Mouse (Mus musculus) T-helper 1 cell (primary cell): ENCODE results near the gene Pcyt1a.
"Not testable (repeated sequence)": the region's sequence is repeated elsewhere in the genome, so short reads cannot be mapped to it uniquely, and the experiment has no call there.

Source experiments
- in situ Hi-C: fragments of 300-600 bp; cut with MboI, MseI; formaldehyde crosslinking; loops from one replicate; pipeline ENCODE4 v1.15.1; 2025; ENCODE audit warnings: high pct_unique_total_duplicates

Pcyt1a gene

DNA sequence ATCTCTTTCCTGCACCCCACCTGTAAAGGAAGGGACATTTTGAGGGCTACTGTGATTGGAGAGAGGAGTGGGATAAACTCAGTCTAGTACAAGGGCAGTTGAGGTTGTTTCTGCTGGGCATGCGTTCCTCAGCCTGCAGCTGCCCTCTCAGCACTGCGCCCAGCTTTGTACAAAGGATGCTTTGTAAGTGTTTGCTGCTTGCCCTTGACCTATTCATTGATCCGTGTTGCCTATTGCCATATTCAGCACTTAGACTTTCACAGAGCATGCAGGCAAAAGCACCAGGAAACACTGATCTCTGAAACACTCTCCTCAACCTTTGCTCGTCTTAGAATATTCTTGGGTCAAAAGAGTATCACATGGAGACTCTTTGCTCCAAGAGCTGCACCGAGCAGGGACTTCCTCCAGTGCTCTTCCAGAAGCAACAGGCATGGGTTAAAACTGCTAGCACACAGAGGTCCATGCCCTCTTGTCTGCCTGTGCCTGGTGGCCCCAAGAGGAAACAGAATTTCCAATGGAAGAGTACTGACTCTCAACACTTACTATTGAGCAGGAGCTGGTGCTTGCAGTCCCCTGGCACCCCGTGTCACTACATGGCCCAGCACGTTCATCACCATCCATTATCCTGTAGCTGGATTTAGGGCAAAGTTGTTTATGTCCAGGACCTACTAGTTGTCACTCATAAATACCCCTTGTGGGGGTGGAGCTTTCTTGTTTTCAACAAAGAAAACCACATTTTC is 41.7 kb downstream of the Pcyt1a start:
- in situ Hi-C loops, result loop anchor here (5.0 kb wide), 1 partner anchor 90 kb away; no protein-coding TSS in a partner anchor

DNA sequence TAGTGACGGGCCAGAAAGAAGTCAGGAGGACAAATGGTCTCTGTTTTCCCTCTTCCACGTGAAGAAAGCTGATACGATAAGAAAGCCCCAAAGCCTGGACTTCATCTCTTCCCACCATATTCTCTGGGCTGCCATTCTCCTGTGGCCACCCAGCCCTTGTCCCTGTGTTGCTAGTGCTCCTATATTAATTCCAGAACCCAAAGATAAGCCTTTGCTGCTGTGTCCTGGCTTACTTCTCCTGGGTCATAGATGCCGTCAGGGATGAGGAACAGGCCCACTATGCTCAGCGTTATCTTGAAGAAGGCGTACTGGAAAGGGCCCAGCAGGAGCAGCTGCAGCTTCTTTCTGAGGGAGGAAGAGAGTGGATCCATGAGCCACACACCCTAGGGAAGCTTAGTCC is 46.6 kb downstream of the Pcyt1a start:
- in situ Hi-C loops, result no loop called here

DNA sequence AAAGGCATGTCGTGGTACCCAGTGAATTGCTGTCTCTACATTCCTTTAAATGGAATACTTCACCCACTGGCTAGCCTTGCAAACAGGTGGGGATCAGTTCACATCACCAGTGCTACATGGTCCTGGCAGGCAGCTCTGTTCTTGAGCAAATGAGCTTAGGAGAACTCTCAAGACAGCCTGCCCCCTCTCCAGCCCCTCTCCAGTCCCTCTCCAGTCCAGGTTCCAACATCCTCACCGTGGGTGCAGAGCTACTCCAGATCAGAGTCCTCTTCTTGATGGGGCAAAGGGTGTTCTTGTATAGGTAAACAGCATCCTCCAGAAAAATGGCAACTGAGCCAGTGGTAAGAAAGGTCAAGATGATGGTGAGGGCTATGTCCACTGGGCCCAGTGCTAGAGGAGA is 48.7 kb downstream of the Pcyt1a start:
- in situ Hi-C loops, result no loop called here

DNA sequence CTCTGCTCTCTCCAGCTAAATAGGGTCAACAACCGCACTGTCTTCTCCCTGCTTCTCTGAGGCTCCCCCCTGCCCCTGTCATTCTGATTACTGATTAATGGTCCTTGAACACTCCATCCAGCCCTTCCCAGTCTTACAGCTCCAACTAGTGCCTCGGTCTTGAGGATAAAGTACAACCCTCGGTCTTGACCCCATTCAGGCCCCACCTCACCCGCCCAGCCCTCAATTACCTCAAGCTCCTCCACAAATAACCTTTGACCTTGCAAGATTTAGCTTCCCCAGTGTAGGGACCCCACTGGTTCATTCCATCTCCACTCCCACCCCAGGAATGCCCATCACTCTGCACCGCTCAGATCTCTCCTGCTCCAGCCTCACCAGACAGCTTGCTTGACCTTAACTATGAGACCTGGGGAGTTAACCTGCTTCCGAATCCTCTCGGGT is 53.7 kb downstream of the Pcyt1a start:
- in situ Hi-C loops, result no loop called here

DNA sequence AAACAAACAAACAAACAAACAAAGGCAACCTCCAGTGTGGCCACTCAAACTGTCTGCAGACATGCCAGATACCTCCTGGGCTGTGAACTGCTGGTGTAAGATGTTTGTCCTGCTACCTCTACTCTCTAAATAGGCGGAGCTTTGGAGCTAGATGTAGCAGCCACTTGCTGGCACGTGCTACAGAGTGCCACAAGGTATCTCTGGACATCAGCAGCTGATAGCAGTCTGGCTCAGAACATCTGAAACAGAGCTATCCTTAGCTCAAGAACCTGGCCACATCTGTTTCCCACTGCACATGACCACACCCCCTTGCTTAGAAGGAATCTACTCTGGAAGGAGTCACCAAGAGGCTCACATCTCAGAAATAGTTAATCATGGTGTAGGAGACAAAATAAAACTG is 54.5 kb downstream of the Pcyt1a start:
- in situ Hi-C loops, result no loop called here

DNA sequence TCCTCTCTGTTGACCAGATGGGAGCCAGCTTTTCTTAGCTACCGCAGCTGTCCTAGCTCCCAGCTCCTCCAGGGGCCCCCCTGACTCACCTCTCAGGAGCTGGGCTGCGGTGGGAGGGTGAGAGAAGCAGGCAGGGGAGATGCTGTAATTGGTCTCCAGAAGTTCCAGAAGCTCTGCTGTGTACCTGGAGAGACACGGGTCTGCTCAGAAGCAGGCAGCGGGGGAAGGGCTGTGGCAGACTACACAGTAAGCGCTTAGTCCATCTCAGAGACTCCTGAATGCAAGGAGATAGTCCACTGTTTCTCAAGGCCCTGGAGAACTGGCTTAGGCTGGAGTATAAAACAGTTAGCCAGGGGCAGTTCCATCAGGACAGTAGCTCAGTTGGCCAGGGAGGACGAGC is 55.3 kb downstream of the Pcyt1a start:
- in situ Hi-C loops, result no loop called here

DNA sequence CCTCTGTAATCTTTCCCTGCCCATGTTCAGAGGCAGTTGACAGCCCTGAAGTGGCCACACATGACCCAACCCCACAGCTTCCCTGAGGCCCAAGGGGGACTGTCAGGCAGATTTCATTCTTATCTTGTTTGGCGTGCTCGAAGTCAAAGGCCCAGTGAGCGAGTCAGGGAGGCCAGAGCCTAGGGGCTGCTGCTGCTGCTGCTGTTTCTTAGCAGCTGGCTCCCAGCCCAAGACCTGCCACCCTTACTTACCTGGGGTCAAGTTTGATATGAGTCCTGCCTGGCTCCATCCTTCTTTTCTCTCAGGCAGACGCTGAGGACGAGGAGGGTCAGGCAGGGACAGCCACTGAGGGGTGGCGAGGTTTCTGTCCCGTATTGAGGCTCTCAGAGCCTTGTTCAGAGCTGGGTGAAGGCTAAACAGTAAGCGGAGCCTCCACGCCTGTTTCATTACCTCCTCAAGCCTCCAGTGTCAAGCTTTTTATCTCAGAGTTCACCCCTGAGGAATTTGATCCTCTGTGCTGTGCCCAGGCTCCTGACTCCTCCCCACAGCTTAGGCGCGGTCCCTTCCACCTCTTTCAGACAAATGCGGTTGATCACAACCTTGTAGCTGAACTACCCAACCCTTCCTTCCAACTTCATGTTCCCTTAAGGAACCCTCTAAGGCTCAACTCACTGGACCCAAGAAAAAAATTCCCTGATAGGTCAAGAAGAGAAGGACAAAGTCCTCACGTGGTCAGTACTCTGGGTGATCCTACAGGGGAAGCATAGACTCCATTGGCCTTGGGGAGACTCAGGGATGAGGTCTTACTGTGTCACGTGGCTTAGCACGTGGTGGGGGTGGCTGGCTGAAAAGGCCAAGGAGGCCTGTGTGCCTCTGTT is 56.8 kb downstream of the Pcyt1a start, which contains the start of gene Slc51a:
TSS of gene Slc51a (minus strand) at position 646 of the 878 bp plus-strand sequence.
- in situ Hi-C loops, result no loop called here

DNA sequence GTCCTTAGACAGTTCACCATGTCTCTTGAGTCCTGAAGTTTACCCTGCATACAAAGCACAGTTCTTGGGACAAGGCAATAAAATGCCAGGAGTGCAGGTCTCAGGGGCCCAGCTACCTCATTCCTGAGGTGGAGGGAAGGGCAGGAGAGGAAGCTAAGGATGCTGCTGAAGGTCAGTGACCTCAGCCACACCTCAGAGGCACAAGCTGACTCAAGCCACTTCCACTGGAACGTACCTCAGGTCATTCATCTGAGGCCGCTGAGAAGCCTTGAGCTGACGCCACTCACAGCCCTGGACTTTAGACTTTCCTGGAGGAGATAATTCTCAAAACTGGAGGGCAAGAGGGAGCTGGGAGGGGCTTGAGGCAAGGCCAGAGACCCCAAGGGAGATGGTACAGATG is 58.2 kb downstream of the Pcyt1a start:
- in situ Hi-C loops, result no loop called here

DNA sequence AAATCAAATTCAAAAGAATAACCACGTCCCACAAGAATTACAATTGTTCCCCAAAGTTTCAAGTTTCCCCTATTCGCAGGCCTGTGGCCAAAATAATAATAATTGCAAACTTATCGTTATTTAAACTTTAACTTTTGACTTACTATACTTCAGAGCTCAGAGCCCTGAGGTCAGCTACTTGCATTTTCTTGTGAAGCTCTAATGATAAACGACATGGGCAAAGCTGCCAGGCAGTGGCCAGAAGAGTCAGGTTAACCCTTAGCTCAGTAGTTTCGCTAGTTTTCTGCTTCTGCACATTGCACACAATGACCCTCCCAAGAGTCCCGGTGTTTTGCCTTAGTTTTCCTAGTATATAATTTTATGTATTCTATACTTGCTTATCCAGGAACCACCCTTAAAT is 63.6 kb downstream of the Pcyt1a start:
- in situ Hi-C loops, result not testable (repeated sequence)

DNA sequence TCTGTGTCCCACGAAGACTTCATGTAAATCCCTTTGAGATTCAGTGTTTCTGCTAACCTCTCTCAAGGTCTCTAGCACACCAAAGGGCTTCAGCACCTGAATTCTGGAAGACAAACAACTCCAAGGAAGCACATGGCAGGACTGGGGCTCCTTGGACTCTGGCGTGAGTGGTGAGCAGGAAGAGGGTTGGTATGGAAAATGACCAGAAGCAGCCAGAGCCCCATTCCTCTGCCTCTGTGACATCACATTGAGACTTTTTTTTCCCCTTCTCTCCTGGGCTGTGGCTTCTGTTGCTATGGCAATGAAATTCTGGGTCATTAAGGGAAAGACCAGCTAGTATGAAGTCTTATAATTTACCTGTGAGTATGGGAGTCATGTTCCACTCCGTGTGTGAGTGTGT is 65.2 kb downstream of the Pcyt1a start, which contains the start of gene Zdhhc19:
TSS of gene Zdhhc19 (plus strand) at position 301 of the 400 bp plus-strand sequence.
- in situ Hi-C loops, result no loop called here

DNA sequence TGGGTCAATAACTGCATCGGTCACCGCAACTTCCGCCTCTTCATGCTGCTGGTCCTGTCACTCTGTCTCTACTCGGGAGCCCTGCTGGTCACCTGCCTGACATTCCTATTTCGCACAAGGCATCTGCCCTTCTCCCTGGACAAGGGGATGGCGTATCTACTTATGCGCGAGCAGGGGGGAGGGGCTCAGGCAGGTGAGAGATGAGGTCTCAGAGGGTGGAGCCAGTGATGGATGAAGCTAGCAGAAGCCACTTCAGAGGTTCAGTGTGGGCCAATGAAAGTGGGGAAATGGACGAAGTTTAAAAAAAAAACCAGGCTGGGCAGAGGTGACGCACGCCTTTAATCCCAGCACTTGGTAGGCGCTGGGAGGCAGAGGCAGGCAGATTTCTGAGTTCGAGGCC is 68.3 kb downstream of the Pcyt1a start:
- in situ Hi-C loops, result no loop called here

DNA sequence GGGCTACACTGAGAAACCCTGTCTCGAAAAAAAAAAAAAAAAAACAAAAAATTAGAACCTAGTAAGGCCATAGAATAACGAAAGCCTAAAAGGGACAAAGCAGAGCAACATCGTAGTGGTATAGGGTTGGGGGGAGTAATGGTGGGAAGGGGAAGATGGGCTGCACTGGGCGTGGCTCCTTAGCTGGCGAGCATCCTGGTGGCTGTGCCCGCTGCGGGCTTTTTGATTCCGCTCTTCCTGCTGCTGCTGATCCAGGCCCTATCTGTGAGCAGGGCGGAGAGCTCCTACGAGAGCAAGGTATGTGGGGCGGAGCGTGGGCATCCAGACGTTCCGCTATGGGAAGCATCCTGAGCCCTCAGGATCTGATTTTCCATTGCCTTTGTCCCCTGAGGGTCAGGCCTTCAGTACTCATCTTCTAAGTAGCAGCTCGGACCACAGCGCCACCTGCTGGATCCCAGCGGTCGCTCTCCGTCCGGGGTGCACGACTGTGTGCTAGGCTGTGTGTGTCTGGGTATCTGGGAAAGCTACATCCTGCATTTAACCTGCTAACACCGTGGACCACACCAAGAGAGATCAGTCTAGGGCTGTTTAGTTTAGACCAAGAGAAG is 68.8 kb downstream of the Pcyt1a start:
- in situ Hi-C loops, result no loop called here

DNA sequence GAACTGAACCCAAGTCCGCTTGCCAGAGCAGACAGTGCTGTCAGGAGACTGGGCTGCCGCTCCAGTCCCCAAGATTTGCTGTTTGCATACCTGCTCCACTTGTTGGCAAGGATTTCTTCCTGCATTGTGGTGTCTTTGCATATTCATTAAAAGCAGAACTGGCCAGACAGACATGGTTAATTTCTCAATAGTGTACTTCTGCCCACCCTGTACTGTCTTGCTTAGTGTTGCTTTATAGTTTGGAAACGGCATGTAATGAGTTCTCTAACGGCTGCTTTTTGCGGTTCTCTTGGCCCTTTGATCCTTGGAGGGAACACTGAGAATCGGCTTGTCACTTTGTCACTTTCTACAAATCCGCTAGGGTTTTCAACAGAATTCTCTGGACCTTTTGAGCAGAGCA is 70.7 kb downstream of the Pcyt1a start:
- in situ Hi-C loops, result no loop called here

DNA sequence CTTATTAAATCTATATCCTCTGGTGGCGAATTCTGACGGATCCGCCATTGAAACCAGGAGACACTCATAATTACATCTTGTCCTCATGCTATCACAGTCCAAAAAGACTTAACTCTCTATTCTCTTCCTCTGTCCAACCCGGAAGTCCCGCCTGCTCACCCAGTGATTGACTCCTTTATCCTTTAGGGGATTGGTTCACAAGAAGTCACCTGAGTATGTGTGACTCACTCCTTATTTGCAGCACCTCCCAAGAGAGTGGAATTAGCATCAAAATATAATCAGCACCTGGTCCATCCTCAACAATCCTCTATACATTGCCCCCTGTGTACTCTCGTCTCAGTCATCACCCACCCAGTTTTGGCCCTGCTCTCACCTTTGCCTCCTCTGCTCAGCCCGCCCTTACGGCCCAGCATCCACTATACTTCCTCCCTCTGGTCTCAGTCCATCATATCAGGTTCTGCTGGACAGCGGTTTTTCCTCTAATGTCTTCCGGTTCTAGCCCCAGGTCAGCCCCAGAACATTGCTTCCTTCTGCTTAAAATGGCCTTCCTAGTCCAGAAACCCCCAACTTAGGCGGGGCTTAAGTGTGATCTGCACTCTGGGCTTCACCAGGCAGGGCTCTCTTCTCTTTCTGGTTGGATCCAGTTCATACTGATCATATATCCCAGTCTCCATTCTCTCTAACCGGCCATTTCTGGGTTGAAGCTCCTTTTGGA is 72.1 kb downstream of the Pcyt1a start:
- in situ Hi-C loops, result no loop called here

DNA sequence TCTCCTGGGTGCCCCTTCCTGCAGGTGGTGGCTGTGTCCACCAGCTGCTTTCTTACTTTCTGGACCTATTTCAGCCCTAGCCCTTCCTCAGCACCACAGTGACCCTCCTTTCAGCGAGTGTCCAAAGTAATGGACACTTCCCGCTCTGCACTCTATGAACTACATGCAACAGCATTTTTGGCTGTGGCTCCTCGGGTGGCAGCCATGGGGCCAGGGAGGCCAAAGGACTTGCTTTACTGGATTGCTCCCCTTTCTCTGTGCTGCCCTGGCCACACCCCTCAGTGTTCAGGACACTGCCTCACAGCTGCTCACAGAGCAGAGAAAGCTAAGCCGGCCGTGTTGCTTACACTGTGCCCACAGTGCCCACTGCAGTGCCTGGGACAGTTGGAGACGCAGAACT is 72.9 kb downstream of the Pcyt1a start:
- in situ Hi-C loops, result no loop called here

DNA sequence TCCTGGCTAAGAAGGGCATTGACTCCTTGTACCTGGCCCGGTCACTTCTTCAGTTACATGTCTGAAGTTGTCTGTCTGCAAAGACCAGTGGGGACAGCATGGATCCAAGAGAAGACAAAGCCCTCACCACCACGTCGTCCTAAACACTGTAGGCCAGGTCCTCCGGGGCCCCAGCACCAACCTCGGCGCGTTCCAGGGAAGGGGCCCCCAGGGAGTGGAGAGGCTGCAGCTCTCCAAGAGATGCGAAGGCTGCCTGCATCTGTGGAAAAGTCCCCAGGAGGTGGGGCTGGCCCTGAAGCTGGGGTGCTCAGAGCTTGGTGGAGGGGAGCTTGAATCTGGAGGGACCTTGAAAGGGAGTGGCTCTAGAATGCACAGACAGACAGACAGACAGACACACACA is 75.6 kb downstream of the Pcyt1a start:
- in situ Hi-C loops, result no loop called here

DNA sequence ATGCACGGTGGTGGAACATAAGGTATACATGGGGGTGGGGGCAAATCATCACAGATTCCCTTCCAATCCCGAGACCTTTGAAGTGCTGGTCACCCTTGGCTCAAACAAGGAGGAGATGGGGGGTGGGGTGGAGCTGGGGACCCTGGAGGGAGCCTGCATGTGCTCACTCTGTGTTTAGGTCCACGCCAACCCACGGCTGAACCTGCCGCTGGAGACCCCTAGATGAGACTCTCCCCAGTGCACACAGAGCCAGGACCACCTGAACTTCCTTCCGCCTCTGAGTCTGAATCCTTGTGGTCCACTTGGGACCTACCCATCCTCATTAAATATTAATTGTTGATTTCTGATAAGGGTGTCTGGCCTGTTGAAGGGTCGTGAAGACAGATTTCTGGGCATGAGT is 76.1 kb downstream of the Pcyt1a start:
- in situ Hi-C loops, result no loop called here

DNA sequence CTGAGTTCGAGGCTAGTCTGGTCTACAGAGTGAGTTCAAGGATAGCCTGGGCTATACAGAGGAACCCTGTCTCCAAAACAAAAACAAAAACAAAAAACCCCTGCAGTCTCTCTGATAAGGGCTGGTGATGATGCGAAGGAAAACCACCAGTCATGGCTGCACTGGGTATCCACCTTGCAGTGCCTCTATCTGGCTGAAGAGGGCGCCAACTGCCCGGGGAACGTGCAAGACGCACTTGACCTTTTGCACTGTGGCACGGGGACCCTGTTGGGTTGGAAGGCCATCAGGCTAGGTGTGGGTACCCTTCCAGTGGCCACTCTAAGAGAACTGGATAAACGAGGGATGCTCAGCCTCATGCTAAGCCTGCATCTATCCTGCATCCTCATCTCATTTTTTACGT is 76.7 kb downstream of the Pcyt1a start:
- in situ Hi-C loops, result no loop called here

DNA sequence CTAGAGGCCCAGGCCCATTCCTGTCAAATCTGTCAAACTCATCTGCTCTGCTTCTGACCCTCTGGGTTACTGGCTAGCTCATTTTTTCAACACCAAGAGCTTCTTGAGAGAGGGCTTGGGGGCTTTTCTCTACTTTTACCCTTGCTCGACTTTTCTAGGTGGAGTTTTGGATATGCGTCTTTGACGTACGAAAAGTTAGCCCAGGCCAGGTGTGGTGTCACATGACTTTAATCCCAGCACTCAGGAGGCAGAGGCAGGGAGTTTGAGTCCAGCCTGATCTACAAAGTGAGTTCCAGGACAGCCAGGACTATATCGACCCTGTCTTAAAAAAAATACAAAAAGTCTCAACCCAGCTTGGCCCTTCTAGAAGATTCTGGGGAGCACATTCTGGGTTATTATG is 77.3 kb downstream of the Pcyt1a start:
- in situ Hi-C loops, result no loop called here

DNA sequence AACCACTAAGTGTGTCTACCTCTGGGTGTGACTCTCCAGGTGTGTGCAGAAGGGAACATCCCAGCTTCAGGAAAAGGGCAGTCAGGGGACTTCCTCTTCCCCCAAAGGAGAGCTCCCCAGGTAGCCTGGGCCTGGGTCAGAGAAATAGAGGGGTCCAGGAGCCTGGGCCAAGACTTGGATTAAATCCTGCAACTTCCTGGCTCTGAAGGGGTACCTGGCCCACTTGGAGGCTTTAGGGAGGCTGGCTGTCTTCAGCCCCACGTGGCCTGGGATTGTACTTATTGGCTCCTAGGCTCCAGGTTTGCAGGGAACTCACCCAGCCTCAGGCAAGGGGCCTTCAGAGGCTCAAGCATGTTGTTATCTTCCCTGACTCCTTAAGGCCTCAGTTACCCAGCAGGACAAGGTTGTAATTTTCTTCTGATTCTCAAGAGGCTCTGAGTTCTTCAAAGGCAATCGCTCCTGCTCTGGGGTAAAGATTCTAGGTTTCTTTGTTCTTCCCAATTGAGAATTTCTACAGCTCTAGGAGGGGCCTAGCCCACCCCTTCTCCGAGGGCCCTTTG is 77.9 kb downstream of the Pcyt1a start:
- in situ Hi-C loops, result no loop called here
